Mouse (Mus musculus) left cerebral cortex, adult 9 months (tissue): ENCODE measurements at regions not wholly inside any gene's neighbourhood (a gene's known extent, or its start where the extent isn't known, plus 50 kb on each side); places are given as distances from the start of the nearest gene placed in this dataset.
A peak's percentile ranks its signal among the peaks of the same experiment; 100 is the strongest.
"Not testable (repeated sequence)": the region's sequence is repeated elsewhere in the genome, so short reads cannot be mapped to it uniquely, and the experiment has no call there.

Experiments
- DNase-seq, 2 experiments: peaks; one replicate each; pipeline ENCODE4 v3.0.0; 2022; ENCODE audit warnings: low spot score in 2 of 2

DNA sequence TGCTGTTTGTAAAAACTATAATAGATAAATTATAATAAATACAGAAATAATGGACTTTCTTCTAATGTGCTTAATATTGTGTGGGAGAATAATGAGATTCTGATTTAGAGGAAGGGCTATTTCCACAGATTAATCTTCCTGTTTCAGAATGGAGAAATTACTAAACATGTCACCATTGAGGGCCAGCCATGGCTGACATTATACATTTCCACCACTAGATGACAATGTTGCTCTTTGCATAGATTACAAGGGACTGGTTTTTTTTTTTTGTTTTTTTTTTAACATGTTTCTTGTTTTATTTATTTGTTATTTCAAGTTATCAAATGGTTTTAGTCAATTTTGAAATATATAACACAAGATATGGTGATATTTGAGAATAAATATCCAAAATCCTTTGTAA lies 435.6 kb upstream of the Klhl1 start:
- peak in 1 of 2 experiments; percentile 7 for DNase-seq

DNA sequence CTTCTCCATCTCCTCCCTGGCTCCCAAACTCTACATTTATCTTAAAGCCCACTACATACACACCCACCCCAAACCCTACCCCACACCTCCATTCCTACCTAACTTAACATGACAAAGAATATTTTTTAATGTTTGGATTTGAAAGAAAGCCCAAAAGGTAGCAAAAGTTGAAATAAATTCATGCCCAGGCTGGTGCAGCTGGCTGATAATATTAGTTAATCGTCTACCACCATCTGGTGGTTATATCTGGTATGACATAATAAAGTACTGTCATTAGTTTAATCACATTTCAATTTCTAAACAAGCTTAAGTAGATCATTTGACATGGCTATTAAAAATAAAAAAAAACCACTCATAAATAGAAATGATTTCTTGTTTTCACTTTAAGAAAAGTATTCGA lies 389.8 kb upstream of the Klhl1 start:
- DNase-seq, result no peak

DNA sequence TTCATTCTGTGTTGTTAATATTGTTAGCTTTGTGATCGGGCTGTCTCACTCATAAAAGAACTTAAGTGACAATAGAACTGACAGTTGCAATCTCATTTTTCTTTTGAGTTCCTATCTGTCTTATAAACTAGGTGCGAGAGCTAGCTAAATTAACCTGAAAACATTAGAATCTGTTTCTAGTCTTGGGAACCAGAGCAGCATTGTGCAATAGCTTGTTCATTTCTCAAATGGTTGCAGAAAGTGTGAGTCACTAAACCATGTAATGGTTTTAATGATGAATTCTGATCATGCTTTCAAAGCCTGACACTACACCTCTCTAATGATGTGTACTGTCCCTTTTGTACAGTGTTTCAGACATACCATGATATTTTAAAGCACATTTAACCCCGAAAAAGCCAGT lies 360.8 kb upstream of the Klhl1 start:
- DNase-seq, result no peak

DNA sequence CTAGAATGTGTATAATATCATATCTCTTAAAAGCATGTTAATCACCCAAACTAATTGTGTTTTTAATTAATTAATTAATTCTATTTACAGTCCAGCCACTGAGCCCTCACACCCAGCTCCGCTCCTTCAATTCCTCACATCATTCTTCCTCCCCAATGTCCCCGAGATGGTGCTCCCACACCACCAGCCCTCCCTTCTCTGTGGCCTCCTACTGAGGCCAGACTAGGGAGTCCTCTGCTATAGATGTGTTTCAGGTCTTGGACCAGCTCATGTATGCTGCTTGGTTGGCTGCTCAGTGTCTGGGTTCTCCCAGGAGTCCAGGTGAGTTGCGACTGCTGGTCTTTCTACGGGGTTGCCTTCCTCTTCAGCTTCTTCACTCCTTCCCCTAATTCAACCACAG lies 353.1 kb upstream of the Klhl1 start:
- no peak for DNase-seq

- DNase-seq, result no peak
Measured at GRCm38 (mm10) chr14:96838910-96839309, 320.0 kb upstream of the Klhl1 start.

- no peak for DNase-seq
Measured at GRCm38 (mm10) chr14:96825083-96825482, 306.2 kb upstream of the Klhl1 start.

GRCm38 (mm10) chr14:96815665-96816064 lies 296.8 kb upstream of the Klhl1 start:
- no peak for DNase-seq

DNA sequence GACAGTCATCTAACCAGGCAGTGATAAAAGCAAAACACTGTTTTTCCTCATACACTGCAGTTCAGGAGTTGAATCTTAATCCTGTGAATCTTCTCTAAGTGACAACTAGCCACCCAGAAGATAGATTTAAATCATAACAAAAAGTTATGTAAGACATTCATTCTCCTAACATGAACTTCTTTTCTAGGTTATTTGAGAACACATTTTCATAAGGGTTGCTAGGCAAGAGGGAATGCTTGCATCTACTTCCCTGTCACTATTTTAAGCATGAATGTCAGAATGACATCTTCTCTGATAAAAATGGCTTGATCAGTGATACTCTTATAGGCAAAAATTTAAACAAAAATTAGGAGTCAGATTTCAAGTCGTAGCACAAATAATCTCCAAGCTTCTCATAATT lies 286.4 kb upstream of the Klhl1 start:
- no peak for DNase-seq

DNA sequence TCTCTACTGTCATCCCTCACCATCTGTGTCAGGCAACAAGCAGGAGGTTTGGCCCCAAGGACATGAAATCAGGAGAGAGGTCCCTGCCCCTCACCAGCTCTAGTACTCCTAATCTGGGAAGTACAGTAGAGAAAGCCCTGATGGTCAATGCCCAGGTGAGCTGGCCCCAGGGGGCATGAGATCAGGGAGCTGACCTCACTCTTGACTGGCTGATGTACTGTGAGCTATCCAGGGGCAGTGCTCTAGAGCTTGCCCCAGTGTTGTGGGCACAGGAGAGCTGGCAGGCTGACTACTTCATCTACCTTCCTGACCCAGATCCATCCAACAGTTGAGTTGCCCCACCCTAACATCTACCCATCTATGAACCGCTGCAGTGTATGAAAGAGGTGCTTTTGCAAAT lies 275.9 kb upstream of the Klhl1 start:
- no peak for DNase-seq

- no peak for DNase-seq
Measured at GRCm38 (mm10) chr14:96787917-96788316, 269.0 kb upstream of the Klhl1 start.

GRCm38 (mm10) chr14:96787286-96787685 lies 268.4 kb upstream of the Klhl1 start:
- DNase-seq, result no peak

- DNase-seq, result no peak
Measured at GRCm38 (mm10) chr14:96775801-96776200, 256.9 kb upstream of the Klhl1 start.

GRCm38 (mm10) chr14:96760591-96760990 lies 241.7 kb upstream of the Klhl1 start:
- DNase-seq, result no peak

GRCm38 (mm10) chr14:96733211-96733610 lies 214.3 kb upstream of the Klhl1 start:
- DNase-seq, result no peak

DNA sequence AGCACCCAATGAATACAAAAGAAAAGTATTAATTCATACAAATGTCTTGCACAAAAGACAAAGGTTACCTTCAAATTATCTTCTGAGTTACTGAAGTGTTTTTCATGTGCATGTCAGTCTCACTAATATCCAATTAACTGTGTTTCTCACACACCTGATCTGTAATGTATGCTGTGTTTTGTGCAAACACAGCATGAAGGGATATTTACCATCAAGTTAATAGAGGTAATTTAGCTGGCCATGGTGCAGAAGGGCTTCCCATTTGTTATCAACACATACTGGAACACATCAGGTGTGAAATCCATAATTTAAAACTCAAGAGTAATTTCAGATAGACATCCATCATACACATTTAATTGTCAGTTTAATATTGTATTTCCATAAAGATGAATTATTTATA lies 178.2 kb upstream of the Klhl1 start:
- DNase-seq, result no peak

- DNase-seq, result no peak
Measured at GRCm38 (mm10) chr14:96690923-96691322, 172.0 kb upstream of the Klhl1 start.

- DNase-seq, result no peak
Measured at GRCm38 (mm10) chr14:96683943-96684342, 165.0 kb upstream of the Klhl1 start.

DNA sequence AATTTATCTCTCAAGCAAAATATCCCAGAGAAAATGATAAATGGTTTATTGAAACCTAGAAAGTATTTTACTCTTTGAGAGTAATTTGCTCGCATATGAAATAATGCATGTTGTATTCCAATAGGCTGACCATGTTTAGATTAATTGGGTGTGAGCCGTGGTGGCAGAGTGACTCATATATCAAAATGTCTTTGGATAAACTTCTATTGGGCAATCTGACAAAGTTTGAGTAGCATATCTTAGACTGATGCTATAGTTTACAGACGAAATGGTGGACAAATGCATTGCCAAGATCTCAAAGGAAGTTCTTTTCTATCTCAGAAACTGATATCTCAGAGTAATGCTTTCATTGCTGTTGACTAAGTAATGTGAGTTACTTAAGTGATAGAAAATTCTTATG lies 162.8 kb upstream of the Klhl1 start:
- DNase-seq, result no peak

DNA sequence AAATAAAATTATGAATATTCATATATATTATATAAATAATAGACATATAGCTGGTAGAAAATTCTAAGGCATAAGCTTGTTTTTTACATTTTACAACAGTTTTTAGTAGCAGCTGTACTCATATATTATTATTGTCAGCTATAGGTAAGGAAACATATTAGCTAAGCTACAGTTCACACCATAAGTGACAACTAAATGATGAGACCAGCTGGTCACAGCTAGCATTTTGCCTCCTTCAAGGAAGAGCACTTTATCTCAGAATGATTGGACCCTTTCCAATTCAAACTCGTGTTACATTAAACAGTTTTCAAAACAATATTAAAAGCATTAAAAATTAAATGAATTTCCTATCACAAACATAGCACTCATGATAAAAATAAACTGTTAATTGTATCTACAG lies 157.3 kb upstream of the Klhl1 start:
- DNase-seq, result no peak

GRCm38 (mm10) chr14:96668635-96669034 lies 149.7 kb upstream of the Klhl1 start:
- no peak for DNase-seq

GRCm38 (mm10) chr14:96656500-96656899 lies 137.6 kb upstream of the Klhl1 start:
- no peak for DNase-seq

GRCm38 (mm10) chr14:96630291-96630690 lies 111.4 kb upstream of the Klhl1 start:
- no peak for DNase-seq

DNA sequence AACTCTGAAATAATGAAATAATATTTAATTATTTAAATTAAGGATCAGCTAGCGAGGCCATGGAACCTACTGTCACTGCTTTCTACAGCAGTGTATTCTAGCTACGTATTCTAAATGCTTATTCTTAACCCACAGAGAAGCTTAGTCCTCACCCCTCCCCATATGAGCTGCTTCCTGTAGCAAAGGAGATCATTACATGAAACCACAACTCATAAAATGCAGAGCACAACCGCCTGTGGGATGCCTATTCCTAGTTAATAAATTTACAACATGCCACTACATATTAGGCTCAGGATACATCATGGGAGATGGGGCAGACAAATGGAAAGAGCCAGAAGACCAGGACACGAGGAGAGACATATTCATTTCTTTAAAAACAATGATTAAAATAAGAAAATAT lies 87.8 kb upstream of the Klhl1 start:
- no peak for DNase-seq

DNA sequence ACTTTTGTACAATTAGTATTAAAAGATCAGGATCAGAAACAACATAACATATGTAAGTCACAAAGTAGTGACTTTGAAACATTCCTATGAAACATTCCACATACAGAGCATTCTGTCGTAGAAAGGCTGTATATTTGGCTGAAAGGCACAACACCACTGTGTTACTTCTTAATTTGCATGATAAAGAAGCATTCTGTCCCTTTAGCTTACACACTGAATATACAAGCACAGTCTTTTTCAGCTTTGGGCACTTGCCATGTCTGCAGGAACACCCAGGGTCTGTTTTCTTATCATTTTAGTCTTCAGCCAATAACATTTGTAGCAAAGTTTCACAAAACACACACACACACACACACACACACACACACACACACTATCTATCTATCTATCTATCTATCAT lies 82.2 kb upstream of the Klhl1 start:
- DNase-seq, result not testable (repeated sequence)

DNA sequence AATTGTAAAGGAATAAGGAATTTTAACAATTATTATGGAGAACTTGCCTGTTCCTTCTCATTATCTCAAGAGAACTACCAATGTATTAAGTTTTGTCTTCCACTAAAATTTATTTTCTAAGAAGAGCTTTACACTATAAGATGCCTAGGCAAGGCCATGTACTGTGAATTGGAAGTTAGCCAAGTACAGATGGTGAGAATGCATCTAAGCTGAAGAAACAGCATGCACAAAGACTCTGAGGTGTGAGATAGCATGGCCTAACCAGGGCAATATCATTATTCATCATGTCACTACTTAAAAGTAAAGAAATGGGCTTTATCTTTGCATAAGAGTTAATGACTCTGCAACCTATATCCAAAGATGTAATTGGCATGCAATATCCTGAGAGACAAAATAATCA lies 73.1 kb upstream of the Klhl1 start:
- DNase-seq, result no peak
